ENCODE assay signal across 8 mouse cellular contexts in the genomic region with DNA sequence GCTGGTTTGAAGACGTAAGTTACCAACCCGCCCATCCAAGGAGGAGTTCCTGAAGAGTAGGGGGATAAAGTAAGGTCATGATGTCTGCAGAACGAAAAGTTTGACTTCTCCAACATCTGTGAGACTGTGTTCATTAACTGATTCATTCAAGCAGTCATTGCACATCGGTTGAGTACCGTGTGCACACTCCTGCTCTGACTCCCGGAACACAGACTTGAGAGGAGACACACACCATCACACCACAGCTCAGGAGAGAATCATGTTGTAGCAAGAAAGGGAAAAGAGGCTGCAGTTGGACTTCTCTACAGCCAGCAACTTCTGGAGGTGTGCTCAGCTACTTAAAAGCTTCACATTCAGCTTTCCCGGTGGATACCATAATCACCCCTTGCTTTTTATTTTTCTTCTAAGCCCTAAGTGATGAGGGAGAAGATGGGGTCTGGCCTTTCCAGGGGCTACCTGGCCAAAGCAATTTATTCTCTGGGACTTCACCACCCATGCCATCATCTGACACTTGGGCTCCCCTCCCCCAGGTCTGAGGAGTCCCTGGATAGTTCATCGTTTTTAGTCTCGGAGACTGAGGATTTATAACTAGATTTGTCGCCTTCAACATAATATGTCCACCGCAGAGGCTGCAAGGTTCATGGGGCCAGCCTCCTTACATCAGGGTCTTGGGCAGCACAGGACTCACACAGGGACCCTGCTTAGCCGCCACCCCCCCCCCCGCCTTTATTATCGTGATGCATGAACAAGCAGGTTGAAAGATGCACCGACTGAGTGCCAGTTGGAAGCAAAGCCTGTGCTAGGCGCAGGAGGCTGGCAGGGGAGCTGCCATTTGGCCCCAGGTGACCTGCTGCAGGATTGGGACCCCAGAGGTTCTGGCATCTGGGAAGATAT. TPM values are rescaled to one million over a fixed set of nuclear protein-coding genes. Genes with fewer than 3 reads are reported as not detected.
A peak's percentile ranks its signal among the peaks of the same experiment; 100 is the strongest.
DNase-seq lines count a peak whose midpoint lies in the region; ATAC-seq and TF ChIP-seq lines count a peak whose summit lies in the region.

No protein-coding gene starts in this region.

- peaks cover 7% of the 10 kb centered on the region; the same call in 1 of the 2 replicates for H3K36me3 ChIP-seq in heart, embryonic 10.5 days
- H3K36me3 ChIP-seq in intestine, postnatal 0 days (ENCODE audit: control insufficient read depth, insufficient read depth): no peaks in the 10 kb centered on the region; the same call in 1 of the 2 replicates
- H3K36me3 ChIP-seq in small intestine, adult 2 months (ENCODE audit: control insufficient read depth, insufficient read depth, low read length): no peaks in the 10 kb centered on the region

- peaks cover 47% of the 10 kb centered on the region for H3K4me1 ChIP-seq in heart, embryonic 10.5 days
- H3K4me1 ChIP-seq in intestine, postnatal 0 days (replicated peaks; ENCODE audit: control insufficient read depth, insufficient read depth, low read length): no peaks in the 10 kb centered on the region; the same call in 1 of the 2 replicates
- peaks cover 30% of the 10 kb centered on the region for H3K4me1 ChIP-seq in small intestine, adult 2 months (ENCODE audit: control insufficient read depth, insufficient read depth, insufficient read length, low read length)

- H3K27me3 ChIP-seq in heart, embryonic 10.5 days (ENCODE audit: insufficient read depth, poor library complexity, severe bottlenecking): no peaks in the 10 kb centered on the region
- H3K27me3 ChIP-seq in intestine, postnatal 0 days (replicated peaks; ENCODE audit: control insufficient read depth, insufficient read depth, low read length): no peaks in the 10 kb centered on the region
- no peaks in the 10 kb centered on the region for H3K27me3 ChIP-seq in small intestine, adult 2 months (ENCODE audit: control insufficient read depth, insufficient read depth, low read length)

- peak overlapping the region; percentile 96 for H3K27ac ChIP-seq in heart, embryonic 10.5 days
- H3K27ac ChIP-seq in intestine, postnatal 0 days (ENCODE audit: low read depth, low read length): peak overlapping the region; percentile 76
- peak overlapping the region; percentile 94 for H3K27ac ChIP-seq in small intestine, adult 2 months (ENCODE audit: insufficient read depth, low read depth, low read length)

- WGBS in heart, embryonic 10.5 days: 59% methylated on average over 16 of the region's 16 CpGs
- 54% methylated on average over 16 of the region's 16 CpGs for WGBS in intestine, postnatal 0 days
- 57% methylated on average over 16 of the region's 16 CpGs for WGBS in small intestine, adult 2 months

- no peaks in the 10 kb centered on the region for H3K9me3 ChIP-seq in heart, embryonic 10.5 days
- H3K9me3 ChIP-seq in intestine, postnatal 0 days (ENCODE audit: control insufficient read depth): no peaks in the 10 kb centered on the region

- peak overlapping the region; percentile 78 for H3K4me2 ChIP-seq in intestine, postnatal 0 days (replicated peaks; ENCODE audit: low read depth)

- no peak for TF ChIP-seq CTCF in intestine, postnatal 0 days (IDR thresholded peaks at IDR 0.05; ENCODE audit: low read depth)
- no peak for TF ChIP-seq CTCF in small intestine, adult 2 months (IDR thresholded peaks at IDR 0.05; ENCODE audit: extremely low read depth, insufficient read length, insufficient replicate concordance, low read depth, low read length)

- ATAC-seq in intestine, postnatal 0 days: no peak

- peak overlapping the region; percentile 55 for H3K9ac ChIP-seq in intestine, postnatal 0 days (ENCODE audit: low read depth, low read length)

- TF ChIP-seq POLR2A in small intestine, adult 2 months (IDR thresholded peaks at IDR 0.05; ENCODE audit: low read depth, low read length): no peak

- peak overlapping the region; percentile 91 for H3K4me3 ChIP-seq in heart, embryonic 10.5 days
- H3K4me3 ChIP-seq in intestine, postnatal 0 days (ENCODE audit: low read depth, low read length): peak overlapping the region; percentile 84
- H3K4me3 ChIP-seq in small intestine, adult 2 months (ENCODE audit: low read depth, low read length): peak overlapping the region; percentile 71

- no peak for DNase-seq in heart, embryonic 10.5 days (ENCODE audit: low spot score)
- no peak for DNase-seq in heart, adult 18-20 months
- DNase-seq in thymus, postnatal 25 days: peak; percentile 26
- DNase-seq in thymus, postnatal 0 days (ENCODE audit: low spot score): no peak
- no peak for DNase-seq in right cerebral cortex, postnatal 14 days
- DNase-seq in right cerebral cortex, adult 18-20 months: no peak

RNA-seq across cellular contexts. Expression of a gene that starts 1.6 kb away (rescaled TPM):
- 110 and 150 TPM in 2 replicates for polyA plus RNA-seq in heart, embryonic 10.5 days (2016; fragmentation: Nextera tagmentation; extraction: Ambion mirVana)
- total RNA-seq in heart, adult 18-20 months (2021): 100 to 1,000 TPM; 121 to 132 TPM
- 153 and 160 TPM in 2 replicates for polyA plus RNA-seq in thymus, postnatal 0 days (2015; fragmentation: Nextera tagmentation; extraction: Ambion mirVana)
- 97.5 and 99.2 TPM in 2 replicates for polyA plus RNA-seq in intestine, postnatal 0 days (2015; fragmentation: Nextera tagmentation; extraction: Ambion mirVana)
- polyA plus RNA-seq in small intestine, adult 2 months (2012; rRNA removed): 115 and 266 TPM in 2 replicates

RNA-seq across cellular contexts. Expression of a gene that starts 15.2 kb away (rescaled TPM):
- 3.1 and 3.5 TPM in 2 replicates for polyA plus RNA-seq in heart, embryonic 10.5 days (2016; fragmentation: Nextera tagmentation; extraction: Ambion mirVana)
- total RNA-seq in heart, adult 18-20 months (2021): under 1 TPM; 0.15 to 0.46 TPM
- polyA plus RNA-seq in thymus, postnatal 0 days (2015; fragmentation: Nextera tagmentation; extraction: Ambion mirVana): 2.8 and 4.2 TPM in 2 replicates
- 2.3 and 2.6 TPM in 2 replicates for polyA plus RNA-seq in intestine, postnatal 0 days (2015; fragmentation: Nextera tagmentation; extraction: Ambion mirVana)
- 1.3 and 2.2 TPM in 2 replicates for polyA plus RNA-seq in small intestine, adult 2 months (2012; rRNA removed)

RNA-seq across cellular contexts. Expression of a gene that starts 18.4 kb away (rescaled TPM):
- 5.8 and 9.3 TPM in 2 replicates for polyA plus RNA-seq in heart, embryonic 10.5 days (2016; fragmentation: Nextera tagmentation; extraction: Ambion mirVana)
- total RNA-seq in heart, adult 18-20 months (2021): 1 to 10 TPM; 1.1 to 1.5 TPM
- 6.9 and 10.2 TPM in 2 replicates for polyA plus RNA-seq in thymus, postnatal 0 days (2015; fragmentation: Nextera tagmentation; extraction: Ambion mirVana)
- 5.4 and 6.6 TPM in 2 replicates for polyA plus RNA-seq in intestine, postnatal 0 days (2015; fragmentation: Nextera tagmentation; extraction: Ambion mirVana)
- polyA plus RNA-seq in small intestine, adult 2 months (2012; rRNA removed): 18.2 and 23.9 TPM in 2 replicates

RNA-seq across cellular contexts. Expression of a gene that starts 18.4 kb away (rescaled TPM):
- 97.4 and 97.9 TPM in 2 replicates for polyA plus RNA-seq in heart, embryonic 10.5 days (2016; fragmentation: Nextera tagmentation; extraction: Ambion mirVana)
- total RNA-seq in heart, adult 18-20 months (2021): 10 to 100 TPM; 20.1 to 22.2 TPM
- polyA plus RNA-seq in thymus, postnatal 0 days (2015; fragmentation: Nextera tagmentation; extraction: Ambion mirVana): 50.4 and 52.9 TPM in 2 replicates
- polyA plus RNA-seq in intestine, postnatal 0 days (2015; fragmentation: Nextera tagmentation; extraction: Ambion mirVana): 86.5 and 88.5 TPM in 2 replicates
- 84.0 and 130 TPM in 2 replicates for polyA plus RNA-seq in small intestine, adult 2 months (2012; rRNA removed)

RNA-seq across cellular contexts. Expression of a gene that starts 30.9 kb away (rescaled TPM):
- 94.1 and 120 TPM in 2 replicates for polyA plus RNA-seq in heart, embryonic 10.5 days (2016; fragmentation: Nextera tagmentation; extraction: Ambion mirVana)
- 10 to 100 TPM; 40.6 to 44.8 TPM for total RNA-seq in heart, adult 18-20 months (2021)
- 103 and 118 TPM in 2 replicates for polyA plus RNA-seq in thymus, postnatal 0 days (2015; fragmentation: Nextera tagmentation; extraction: Ambion mirVana)
- 116 and 117 TPM in 2 replicates for polyA plus RNA-seq in intestine, postnatal 0 days (2015; fragmentation: Nextera tagmentation; extraction: Ambion mirVana)
- 381 and 644 TPM in 2 replicates for polyA plus RNA-seq in small intestine, adult 2 months (2012; rRNA removed)
